9 mouse cellular contexts compared by ENCODE assay signal in genomic region chr11:120695184-120695583, GRCm38 (mm10). TPM values are rescaled to one million over a fixed set of nuclear protein-coding genes. Genes with fewer than 3 reads are reported as not detected.
DNase-seq lines count a peak whose midpoint lies in the region; ATAC-seq lines count a peak whose summit lies in the region.
"Had no signal": no experiment of that assay in that cellular context is flagged by ENCODE, and none has a peak within 500 bp of the region (broad histone marks: within the 10 kb centered on the region; RNA-seq: fewer than 3 reads in every experiment).

No protein-coding gene starts in this region.

- H3K36me3 ChIP-seq in hindbrain, embryonic 11.5 days (ENCODE audit: control insufficient read depth, insufficient read depth, low read length) = peaks cover 9% of the 10 kb centered on the region; the same call in 1 of the 2 replicates
- peaks cover 37% of the 10 kb centered on the region for H3K36me3 ChIP-seq in midbrain, embryonic 14.5 days (ENCODE audit: control insufficient read depth, insufficient read depth, low read length)

- H3K4me3 ChIP-seq in hindbrain, embryonic 11.5 days (ENCODE audit: low read depth, low read length) = no peak overlapping the region
- H3K4me3 ChIP-seq in midbrain, embryonic 14.5 days (replicated peaks; ENCODE audit: low read depth, low read length) = no peak overlapping the region

- DNase-seq in heart, postnatal 4 days = peak; percentile 30
- DNase-seq in heart, adult 11 months = no peak
- DNase-seq in embryo, embryonic 10.5 days (ENCODE audit: low spot score) = peak; percentile 79
- peak; percentile 46 for DNase-seq in hindbrain, embryonic 11.5 days (ENCODE audit: low spot score)
- peak; percentile 56 for DNase-seq in midbrain, embryonic 14.5 days
- no peak for DNase-seq in gastrocnemius, adult 18-20 months (ENCODE audit: low spot score)
- no peak for DNase-seq in layer of hippocampus, adult 9-10 months (ENCODE audit: low spot score)
- no peak for DNase-seq in right cerebral cortex, adult 18-20 months
- DNase-seq: cerebellum, adult 2 months had no signal

- 27% methylated on average over 4 of the region's 4 CpGs for WGBS in hindbrain, embryonic 11.5 days
- WGBS in midbrain, embryonic 14.5 days = 17% methylated on average over 4 of the region's 4 CpGs

- peaks cover 5% of the 10 kb centered on the region; the same call in 1 of the 2 replicates for H3K4me1 ChIP-seq in hindbrain, embryonic 11.5 days (replicated peaks; ENCODE audit: control insufficient read depth, insufficient read depth, low read length)
- H3K4me1 ChIP-seq in midbrain, embryonic 14.5 days (ENCODE audit: control insufficient read depth, insufficient read depth, low read length) = peaks cover 7% of the 10 kb centered on the region

- no peak overlapping the region for H3K4me2 ChIP-seq in hindbrain, embryonic 11.5 days (replicated peaks; ENCODE audit: low read depth, low read length)
- no peak overlapping the region for H3K4me2 ChIP-seq in midbrain, embryonic 14.5 days (ENCODE audit: low read length)

- H3K27ac ChIP-seq in hindbrain, embryonic 11.5 days (ENCODE audit: low read depth, low read length) = no peak overlapping the region
- H3K27ac ChIP-seq in midbrain, embryonic 14.5 days (replicated peaks; ENCODE audit: low read depth, low read length) = peak overlapping the region; percentile 71

- H3K9me3 ChIP-seq in hindbrain, embryonic 11.5 days (ENCODE audit: control insufficient read depth, low read length) = no peaks in the 10 kb centered on the region
- H3K9me3 ChIP-seq in midbrain, embryonic 14.5 days (ENCODE audit: control insufficient read depth, low read length) = no peaks in the 10 kb centered on the region

- ATAC-seq in hindbrain, embryonic 11.5 days (ENCODE audit: low FRiP score) = peak; percentile 78
- ATAC-seq in midbrain, embryonic 14.5 days (ENCODE audit: low FRiP score, low TSS enrichment) = peak; percentile 57; the same call in 1 of the 2 replicates

- 0 out of 2 replicates have a peak overlapping the region, but pooled peaks have one; percentile 8 for H3K9ac ChIP-seq in hindbrain, embryonic 11.5 days (ENCODE audit: low read depth, low read length)
- no peak overlapping the region; the same call in 1 of the 2 replicates for H3K9ac ChIP-seq in midbrain, embryonic 14.5 days (replicated peaks; ENCODE audit: low read length)

- H3K27me3 ChIP-seq in hindbrain, embryonic 11.5 days (ENCODE audit: control insufficient read depth, insufficient read depth, low read length) = no peaks in the 10 kb centered on the region
- no peaks in the 10 kb centered on the region for H3K27me3 ChIP-seq in midbrain, embryonic 14.5 days (ENCODE audit: control insufficient read depth, insufficient read depth, low read length)

RNA-seq across cellular contexts. Expression of gene Cenpx, which starts 18.4 kb away (rescaled TPM):
- 10 to 100 TPM; 39.5 to 41.8 TPM for total RNA-seq in heart, postnatal 4 days (2021)
- 115 and 121 TPM in 2 replicates for polyA plus RNA-seq in hindbrain, embryonic 11.5 days (2014; fragmentation: Nextera tagmentation; extraction: Ambion mirVana)
- 99.1 and 105 TPM in 2 replicates for polyA plus RNA-seq in midbrain, embryonic 14.5 days (2014; fragmentation: Nextera tagmentation; extraction: Ambion mirVana)
- 10 to 100 TPM; 24.2 to 32.0 TPM for total RNA-seq in gastrocnemius, adult 18-20 months (2021)

RNA-seq across cellular contexts. Expression of gene Lrrc45, which starts 18.5 kb away (rescaled TPM):
- total RNA-seq in heart, postnatal 4 days (2021) = 10 to 100 TPM; 11.0 to 11.3 TPM
- polyA plus RNA-seq in hindbrain, embryonic 11.5 days (2014; fragmentation: Nextera tagmentation; extraction: Ambion mirVana) = 30.7 and 34.4 TPM in 2 replicates
- 50.4 and 72.1 TPM in 2 replicates for polyA plus RNA-seq in midbrain, embryonic 14.5 days (2014; fragmentation: Nextera tagmentation; extraction: Ambion mirVana)
- 1 to 10 TPM; 2.3 to 3.0 TPM for total RNA-seq in gastrocnemius, adult 18-20 months (2021)

RNA-seq across cellular contexts. Expression of gene Aspscr1, which starts 22.4 kb away (rescaled TPM):
- total RNA-seq in heart, postnatal 4 days (2021) = 10 to 100 TPM; 62.7 to 64.0 TPM
- 117 and 122 TPM in 2 replicates for polyA plus RNA-seq in hindbrain, embryonic 11.5 days (2014; fragmentation: Nextera tagmentation; extraction: Ambion mirVana)
- 136 and 141 TPM in 2 replicates for polyA plus RNA-seq in midbrain, embryonic 14.5 days (2014; fragmentation: Nextera tagmentation; extraction: Ambion mirVana)
- 10 to 100 TPM; 31.1 to 33.4 TPM for total RNA-seq in gastrocnemius, adult 18-20 months (2021)

RNA-seq across cellular contexts. Expression of gene Rac3, which starts 26.1 kb away (rescaled TPM):
- total RNA-seq in heart, postnatal 4 days (2021) = 1 to 10 TPM; 1.5 to 1.8 TPM
- 17.6 and 18.2 TPM in 2 replicates for polyA plus RNA-seq in hindbrain, embryonic 11.5 days (2014; fragmentation: Nextera tagmentation; extraction: Ambion mirVana)
- 113 and 646 TPM in 2 replicates for polyA plus RNA-seq in midbrain, embryonic 14.5 days (2014; fragmentation: Nextera tagmentation; extraction: Ambion mirVana)
- 1 to 10 TPM in 1 of 2 experiments, under 1 TPM in 1; 0.95 to 1.3 TPM for total RNA-seq in gastrocnemius, adult 18-20 months (2021)

RNA-seq across cellular contexts. Expression of gene Dcxr, which starts 31.9 kb away (rescaled TPM):
- total RNA-seq in heart, postnatal 4 days (2021) = 1 to 10 TPM; 3.6 to 4.5 TPM
- 14.3 and 15.2 TPM in 2 replicates for polyA plus RNA-seq in hindbrain, embryonic 11.5 days (2014; fragmentation: Nextera tagmentation; extraction: Ambion mirVana)
- polyA plus RNA-seq in midbrain, embryonic 14.5 days (2014; fragmentation: Nextera tagmentation; extraction: Ambion mirVana) = 6.0 and 8.6 TPM in 2 replicates
- 1 to 10 TPM; 8.2 to 9.6 TPM for total RNA-seq in gastrocnemius, adult 18-20 months (2021)

Comparison
In these comparisons a context has a peak if more than half of its experiments do, and no peak if none do; other contexts are left out.
1. DNase-seq: peak in heart, postnatal 4 days (single experiment), embryo, embryonic 10.5 days (single experiment), hindbrain, embryonic 11.5 days (single experiment) and midbrain, embryonic 14.5 days (single experiment); none in heart, adult 11 months (single experiment), gastrocnemius, adult 18-20 months (single experiment), layer of hippocampus, adult 9-10 months (single experiment) and right cerebral cortex, adult 18-20 months (single experiment).